Mouse (Mus musculus) embryonic fibroblast, embryonic 13.5 days (primary cell): ENCODE data around the gene Rasgef1b.

Experiments used
- CTCF ChIP-seq: IDR thresholded peaks from 2 replicates; pipeline ENCODE4 v1.5.1; 2011; ENCODE audit warnings: mild to moderate bottlenecking, control low read depth, low read length, moderate library complexity, borderline replicate concordance; ENCODE audit not compliant: insufficient read depth
- POLR2A ChIP-seq: IDR thresholded peaks from 2 replicates; pipeline ENCODE4 v1.6.1; 2011; ENCODE audit warnings: low read depth, mild to moderate bottlenecking, control low read depth, low read length, moderate library complexity

- no peak for TF ChIP-seq CTCF
- peak; percentile 55 for TF ChIP-seq POLR2A
Measured at GRCm38 (mm10) chr5:99252203-99253135, 476.4 kb downstream of the Rasgef1b start.
